Mouse (Mus musculus): ENCODE data around the gene Ptpru.

- TF ChIP-seq CTCF (IDR thresholded peaks at IDR 0.05; ENCODE audit: low read depth, low read length) (no peak), EP300 (IDR thresholded peaks at IDR 0.05; ENCODE audit: insufficient read depth, low read depth, low read length) (no peak), POLR2A (IDR thresholded peaks at IDR 0.05; ENCODE audit: insufficient read depth, low read length) (no peak)
Measured at GRCm38 (mm10) chr4:131722121-131722841, 115.8 kb downstream of the Ptpru start.
